Mouse (Mus musculus): ENCODE results near the gene Gpr132. TPM values are rescaled to one million over a fixed set of nuclear protein-coding genes. Genes with fewer than 3 reads are reported as not detected.

The Gpr132 gene
- total and polyA plus RNA-seq, 2 experiments = 0.09 to 0.60 TPM

GRCm38 (mm10) chr12:112808212-112808586 is 59.8 kb downstream of the Gpr132 start:
- TF ChIP-seq CTCF (IDR thresholded peaks at IDR 0.05; ENCODE audit: low read depth, low read length) (no peak), POLR2A (IDR thresholded peaks at IDR 0.05; ENCODE audit: extremely low read depth, insufficient read depth, low read length) (no peak)
- 71% methylated on average over 5 of the region's 5 CpGs for WGBS
- H3K9ac ChIP-seq (ENCODE audit: low read depth, low read length) = no peak overlapping the region

GRCm38 (mm10) chr12:112807796-112808195 is 60.2 kb downstream of the Gpr132 start:
- 86% methylated on average over 4 of the region's 4 CpGs for WGBS
- no peaks in the 10 kb centered on the region for H3K27me3 ChIP-seq (ENCODE audit: control insufficient read depth, insufficient read depth, low read length)

More at GRCm38 (mm10) chr12:112808212-112808586, 59.8 kb downstream of the Gpr132 start:
- no peaks in the 10 kb centered on the region for H3K4me1 ChIP-seq (ENCODE audit: control insufficient read depth, insufficient read depth, low read length)
- no peak for DNase-seq (ENCODE audit: extremely low read depth, low read depth, low spot score)
- H3K27ac ChIP-seq (replicated peaks; ENCODE audit: insufficient read depth, low read depth, low read length) = no peak overlapping the region
- no peaks in the 10 kb centered on the region for H3K79me2 ChIP-seq (ENCODE audit: control insufficient read depth, insufficient read depth, low read length)
- no peaks in the 10 kb centered on the region for H3K36me3 ChIP-seq (ENCODE audit: control insufficient read depth, insufficient read depth, low read length)
- H3K27me3 ChIP-seq (ENCODE audit: control insufficient read depth, insufficient read depth, low read length) = no peaks in the 10 kb centered on the region
- H3K4me3 ChIP-seq (ENCODE audit: insufficient read depth, low read depth, low read length) = no peak overlapping the region

GRCm38 (mm10) chr12:112806044-112806443 is 62.0 kb downstream of the Gpr132 start:
- Histone ChIP-seq H3K27me3 (ENCODE audit: control insufficient read depth, insufficient read depth, low read length) (peaks cover 8% of the 10 kb centered on the region), H3K4me3 (ENCODE audit: insufficient read depth, low read depth, low read length) (no peak overlapping the region), H3K9ac (ENCODE audit: low read depth, low read length) (no peak overlapping the region), H3K4me1 (ENCODE audit: control insufficient read depth, insufficient read depth, low read length) (no peaks in the 10 kb centered on the region), H3K27ac (replicated peaks; ENCODE audit: insufficient read depth, low read depth, low read length) (no peak overlapping the region), H3K79me2 (ENCODE audit: control insufficient read depth, insufficient read depth, low read length) (no peaks in the 10 kb centered on the region), H3K36me3 (ENCODE audit: control insufficient read depth, insufficient read depth, low read length) (no peaks in the 10 kb centered on the region)
- WGBS = 84% methylated on average over 6 of the region's 6 CpGs
- TF ChIP-seq CTCF (IDR thresholded peaks at IDR 0.05; ENCODE audit: low read depth, low read length) (no peak), POLR2A (IDR thresholded peaks at IDR 0.05; ENCODE audit: extremely low read depth, insufficient read depth, low read length) (no peak)
- no peak for DNase-seq (ENCODE audit: extremely low read depth, low read depth, low spot score)

More at GRCm38 (mm10) chr12:112807796-112808195, 60.2 kb downstream of the Gpr132 start:
- Histone ChIP-seq H3K9ac (ENCODE audit: low read depth, low read length) (no peak overlapping the region), H3K4me3 (ENCODE audit: insufficient read depth, low read depth, low read length) (no peak overlapping the region), H3K4me1 (ENCODE audit: control insufficient read depth, insufficient read depth, low read length) (no peaks in the 10 kb centered on the region), H3K27ac (replicated peaks; ENCODE audit: insufficient read depth, low read depth, low read length) (no peak overlapping the region), H3K36me3 (ENCODE audit: control insufficient read depth, insufficient read depth, low read length) (no peaks in the 10 kb centered on the region), H3K79me2 (ENCODE audit: control insufficient read depth, insufficient read depth, low read length) (no peaks in the 10 kb centered on the region)
- no peak for DNase-seq (ENCODE audit: extremely low read depth, low read depth, low spot score)
- TF ChIP-seq POLR2A (IDR thresholded peaks at IDR 0.05; ENCODE audit: extremely low read depth, insufficient read depth, low read length) (no peak), CTCF (IDR thresholded peaks at IDR 0.05; ENCODE audit: low read depth, low read length) (no peak)

GRCm38 (mm10) chr12:112804046-112804445 is 64.0 kb downstream of the Gpr132 start:
- Histone ChIP-seq H3K79me2 (ENCODE audit: control insufficient read depth, insufficient read depth, low read length) (no peaks in the 10 kb centered on the region), H3K27me3 (ENCODE audit: control insufficient read depth, insufficient read depth, low read length) (peaks cover 8% of the 10 kb centered on the region), H3K4me3 (ENCODE audit: insufficient read depth, low read depth, low read length) (no peak overlapping the region), H3K9ac (ENCODE audit: low read depth, low read length) (no peak overlapping the region), H3K4me1 (ENCODE audit: control insufficient read depth, insufficient read depth, low read length) (no peaks in the 10 kb centered on the region), H3K27ac (replicated peaks; ENCODE audit: insufficient read depth, low read depth, low read length) (no peak overlapping the region), H3K36me3 (ENCODE audit: control insufficient read depth, insufficient read depth, low read length) (no peaks in the 10 kb centered on the region)
- DNase-seq (ENCODE audit: extremely low read depth, low read depth, low spot score) = no peak
- TF ChIP-seq CTCF (IDR thresholded peaks at IDR 0.05; ENCODE audit: low read depth, low read length) (no peak), POLR2A (IDR thresholded peaks at IDR 0.05; ENCODE audit: extremely low read depth, insufficient read depth, low read length) (no peak)
- WGBS = 37% methylated on average over 13 of the region's 13 CpGs

- no peaks in the 10 kb centered on the region for H3K36me3 ChIP-seq (ENCODE audit: control insufficient read depth, insufficient read depth, low read length)
- no peaks in the 10 kb centered on the region for H3K4me1 ChIP-seq (ENCODE audit: control insufficient read depth, insufficient read depth, low read length)
- no peak for DNase-seq (ENCODE audit: extremely low read depth, low read depth, low spot score)
- H3K4me3 ChIP-seq (ENCODE audit: insufficient read depth, low read depth, low read length) = no peak overlapping the region
- H3K27me3 ChIP-seq (ENCODE audit: control insufficient read depth, insufficient read depth, low read length) = peaks cover 8% of the 10 kb centered on the region
- no peak overlapping the region for H3K9ac ChIP-seq (ENCODE audit: low read depth, low read length)
- no peaks in the 10 kb centered on the region for H3K79me2 ChIP-seq (ENCODE audit: control insufficient read depth, insufficient read depth, low read length)
- 65% methylated on average over 3 of the region's 3 CpGs for WGBS
- H3K27ac ChIP-seq (replicated peaks; ENCODE audit: insufficient read depth, low read depth, low read length) = no peak overlapping the region
- no peak for TF ChIP-seq POLR2A (IDR thresholded peaks at IDR 0.05; ENCODE audit: extremely low read depth, insufficient read depth, low read length)
- no peak for TF ChIP-seq CTCF (IDR thresholded peaks at IDR 0.05; ENCODE audit: low read depth, low read length)
These were observed 65.1 kb downstream of the Gpr132 start for GRCm38 (mm10) chr12:112802917-112803316.
